Mouse (Mus musculus): ENCODE measurements at regions not wholly inside any gene's neighbourhood (a gene's known extent, or its start where the extent isn't known, plus 50 kb on each side); places are given as distances from the start of the nearest gene placed in this dataset.

DNA sequence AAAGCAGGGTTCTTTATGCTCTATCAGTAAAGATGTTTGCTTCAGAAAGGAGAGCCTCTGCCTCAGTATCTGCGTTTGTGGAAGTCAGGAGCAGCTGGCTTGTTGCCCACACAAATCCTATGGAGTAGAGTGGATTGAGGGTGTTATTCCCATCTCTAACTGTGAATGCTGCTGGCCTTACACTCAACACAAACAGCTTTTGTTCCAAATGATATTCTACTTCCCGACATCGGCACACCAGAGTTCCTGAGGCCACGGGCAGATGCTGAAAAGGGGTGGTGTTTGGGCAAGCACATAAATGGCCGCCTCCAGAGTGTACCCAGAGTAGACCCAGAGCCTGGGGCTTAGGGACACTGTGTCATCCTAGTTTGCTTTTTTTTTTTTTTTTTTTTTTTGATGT, 320.3 kb upstream of the Sox11 start:
- TF ChIP-seq POLR2A (IDR thresholded peaks at IDR 0.05; ENCODE audit: borderline replicate concordance, control insufficient read depth, low read depth, low read length), result no peak
- TF ChIP-seq CTCF (IDR thresholded peaks at IDR 0.05; ENCODE audit: control insufficient read depth, insufficient read depth, low read length), result no peak

All from bone marrow, adult 2 months (tissue).